Mouse (Mus musculus) retina, postnatal 1 day (tissue): ENCODE measurements at regions not wholly inside any gene's neighbourhood (a gene's known extent, or its start where the extent isn't known, plus 50 kb on each side); places are given as distances from the start of the nearest gene placed in this dataset.

ENCODE experiments used
- DNase-seq: peaks from one replicate; pipeline ENCODE4 v3.0.0-alpha.2; 2012

GRCm38 (mm10) chr14:80789131-80789530, 805.2 kb downstream of the Olfm4 start:
- DNase-seq: no peak

GRCm38 (mm10) chr14:80799370-80799959, 815.6 kb downstream of the Olfm4 start:
- no peak for DNase-seq

GRCm38 (mm10) chr14:80830476-80830875, 846.6 kb downstream of the Olfm4 start:
- no peak for DNase-seq

GRCm38 (mm10) chr14:80844550-80844949, 860.7 kb downstream of the Olfm4 start:
- peak; percentile 9 for DNase-seq

- peak; percentile 90 for DNase-seq
Measured at GRCm38 (mm10) chr14:80845576-80846269, 861.8 kb downstream of the Olfm4 start.

GRCm38 (mm10) chr14:80846420-80847083, 862.7 kb downstream of the Olfm4 start:
- peak; percentile 51 for DNase-seq
